Mouse (Mus musculus): ENCODE measurements around the gene Egfl7. TPM values are rescaled to one million over a fixed set of nuclear protein-coding genes. Genes with fewer than 3 reads are reported as not detected.

The Egfl7 gene
- 1.5 TPM in 1 of 2 replicates, not detected in the other for polyA plus RNA-seq (2012; ENCODE audit: insufficient read depth, insufficient read length, missing spikeins)

DNA sequence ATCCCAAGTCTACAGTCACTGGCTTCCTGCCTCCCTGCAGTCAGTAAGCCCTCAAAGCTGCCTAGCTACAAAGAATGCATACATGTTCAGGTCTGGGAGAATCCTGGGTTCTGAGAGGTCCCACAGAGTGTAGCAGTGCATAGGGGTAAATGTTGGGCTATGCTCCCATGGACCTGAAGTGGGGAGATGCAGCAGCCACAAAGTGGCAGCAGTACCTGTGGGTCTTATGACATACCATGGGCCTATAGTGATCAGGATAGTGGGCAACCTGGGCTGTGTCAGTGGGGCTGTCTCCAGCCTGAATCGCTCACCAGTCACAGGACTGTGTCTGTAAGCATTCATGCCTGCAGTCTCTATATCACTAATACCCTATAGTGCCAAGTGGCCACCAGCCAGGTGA, at the start of gene Egfl7:
Gene Egfl7 (plus strand): TSS at position 301 of the 400 bp plus-strand sequence.
- H3K27ac ChIP-seq (ENCODE audit: insufficient read depth, low read depth, low read length) = peak within 1 kb of the TSS; percentile 35
- TF ChIP-seq CTCF (IDR thresholded peaks at IDR 0.05; ENCODE audit: low read depth, low read length) (no peak), POLR2A (IDR thresholded peaks at IDR 0.05; ENCODE audit: borderline replicate concordance, low read depth, low read length) (no peak)
- peaks cover 16% of the 10 kb centered on the region for H3K4me1 ChIP-seq (ENCODE audit: control insufficient read depth, insufficient read depth, low read length)
- no peak within 1 kb of the TSS for H3K4me3 ChIP-seq (ENCODE audit: insufficient read depth, low read length)

DNA sequence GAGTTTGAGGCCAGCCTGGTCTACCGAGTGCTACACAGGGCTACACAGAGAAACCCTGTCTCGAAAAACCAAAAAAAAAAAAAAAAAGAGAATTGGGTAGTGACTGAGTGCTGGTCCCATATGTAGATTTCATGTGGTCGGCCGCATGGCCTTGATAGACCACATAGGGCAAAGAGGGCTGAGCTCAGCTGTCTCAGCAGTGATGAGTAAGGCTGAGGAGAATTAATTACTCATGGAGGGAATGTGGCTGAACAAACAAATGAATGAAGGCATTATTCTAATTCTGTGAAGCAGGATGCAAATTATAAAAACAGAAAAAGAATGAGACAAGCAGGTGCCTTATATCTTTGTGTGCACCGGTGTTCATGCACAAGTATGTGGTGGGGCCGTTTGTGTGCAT, 48.0 kb upstream of the Egfl7 start:
- no peak overlapping the region for H3K4me3 ChIP-seq (ENCODE audit: insufficient read depth, low read length)
- H3K4me1 ChIP-seq (ENCODE audit: control insufficient read depth, insufficient read depth, low read length) = peaks cover 39% of the 10 kb centered on the region
- no peak overlapping the region for H3K27ac ChIP-seq (ENCODE audit: insufficient read depth, low read depth, low read length)
- TF ChIP-seq POLR2A (IDR thresholded peaks at IDR 0.05; ENCODE audit: borderline replicate concordance, low read depth, low read length) = no peak
- no peak for TF ChIP-seq CTCF (IDR thresholded peaks at IDR 0.05; ENCODE audit: low read depth, low read length)

DNA sequence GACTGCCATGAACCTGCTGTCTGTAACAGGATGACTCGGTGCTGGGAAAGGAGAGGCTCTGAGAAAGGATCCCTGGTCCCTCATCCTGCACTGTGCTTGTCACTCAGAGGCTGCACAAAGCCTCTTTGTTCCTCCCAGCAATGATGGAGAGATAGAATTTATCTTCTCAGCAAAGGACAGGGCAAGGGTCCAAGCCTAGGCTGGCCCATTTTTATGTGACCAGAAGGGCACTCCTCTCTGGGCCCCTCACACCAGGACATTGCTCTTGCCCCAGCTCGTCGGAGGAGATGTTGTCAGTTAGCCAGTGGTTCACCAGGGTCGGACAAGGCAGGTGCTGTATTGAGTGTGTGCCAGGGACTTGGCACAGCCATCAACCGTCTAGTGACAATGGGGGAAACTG, 46.6 kb upstream of the Egfl7 start:
- H3K27ac ChIP-seq (ENCODE audit: insufficient read depth, low read depth, low read length) = no peak overlapping the region
- H3K4me1 ChIP-seq (ENCODE audit: control insufficient read depth, insufficient read depth, low read length) = peaks cover 53% of the 10 kb centered on the region
- TF ChIP-seq POLR2A (IDR thresholded peaks at IDR 0.05; ENCODE audit: borderline replicate concordance, low read depth, low read length) (no peak), CTCF (IDR thresholded peaks at IDR 0.05; ENCODE audit: low read depth, low read length) (no peak)
- no peak overlapping the region for H3K4me3 ChIP-seq (ENCODE audit: insufficient read depth, low read length)

DNA sequence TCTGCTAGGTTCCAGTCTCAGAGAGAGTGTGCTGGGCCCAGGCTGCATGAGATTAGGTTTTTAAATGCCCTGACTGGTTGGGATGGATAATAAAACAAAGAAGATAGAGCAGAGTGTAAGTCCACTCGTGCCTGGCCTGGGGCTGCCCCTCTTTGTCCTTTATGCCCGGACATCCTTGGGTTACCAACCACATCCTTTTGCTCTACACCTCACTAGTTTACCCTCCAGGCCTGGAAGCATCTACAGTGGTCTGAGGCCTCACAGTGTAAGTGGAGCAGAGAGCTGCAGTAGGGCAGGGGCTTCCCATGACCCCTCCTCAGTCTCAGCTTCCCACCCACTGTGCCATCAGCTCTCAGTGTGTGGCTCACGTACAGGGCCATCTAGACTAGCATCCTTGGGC, 45.7 kb upstream of the Egfl7 start:
- Histone ChIP-seq H3K27ac (ENCODE audit: insufficient read depth, low read depth, low read length) (peak overlapping the region; percentile 35), H3K4me1 (ENCODE audit: control insufficient read depth, insufficient read depth, low read length) (peaks cover 56% of the 10 kb centered on the region), H3K4me3 (ENCODE audit: insufficient read depth, low read length) (no peak overlapping the region)
- TF ChIP-seq CTCF (IDR thresholded peaks at IDR 0.05; ENCODE audit: low read depth, low read length) (no peak), POLR2A (IDR thresholded peaks at IDR 0.05; ENCODE audit: borderline replicate concordance, low read depth, low read length) (no peak)

DNA sequence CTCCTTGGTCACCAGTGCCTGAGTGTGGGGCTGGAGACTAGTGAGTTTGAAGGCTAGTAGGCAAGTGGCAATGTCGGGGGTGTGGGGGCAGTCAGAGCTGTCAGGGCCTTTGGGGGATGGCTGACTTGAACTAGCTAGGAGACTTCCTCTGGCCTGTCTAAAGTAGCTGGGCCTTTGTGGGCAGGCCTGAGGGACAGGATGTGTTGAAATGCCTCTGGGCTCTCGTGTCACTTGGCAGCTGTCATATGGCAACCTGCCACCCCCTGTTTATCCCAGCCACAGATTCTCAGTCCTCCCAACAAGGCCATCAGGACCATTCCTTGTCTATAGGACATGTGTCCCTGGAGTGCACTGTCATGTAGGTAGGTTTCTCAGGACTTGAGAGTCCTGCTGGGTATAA, 45.2 kb upstream of the Egfl7 start:
- peaks cover 56% of the 10 kb centered on the region for H3K4me1 ChIP-seq (ENCODE audit: control insufficient read depth, insufficient read depth, low read length)
- no peak overlapping the region for H3K4me3 ChIP-seq (ENCODE audit: insufficient read depth, low read length)
- H3K27ac ChIP-seq (ENCODE audit: insufficient read depth, low read depth, low read length) = peak overlapping the region; percentile 35
- no peak for TF ChIP-seq CTCF (IDR thresholded peaks at IDR 0.05; ENCODE audit: low read depth, low read length)
- no peak for TF ChIP-seq POLR2A (IDR thresholded peaks at IDR 0.05; ENCODE audit: borderline replicate concordance, low read depth, low read length)

DNA sequence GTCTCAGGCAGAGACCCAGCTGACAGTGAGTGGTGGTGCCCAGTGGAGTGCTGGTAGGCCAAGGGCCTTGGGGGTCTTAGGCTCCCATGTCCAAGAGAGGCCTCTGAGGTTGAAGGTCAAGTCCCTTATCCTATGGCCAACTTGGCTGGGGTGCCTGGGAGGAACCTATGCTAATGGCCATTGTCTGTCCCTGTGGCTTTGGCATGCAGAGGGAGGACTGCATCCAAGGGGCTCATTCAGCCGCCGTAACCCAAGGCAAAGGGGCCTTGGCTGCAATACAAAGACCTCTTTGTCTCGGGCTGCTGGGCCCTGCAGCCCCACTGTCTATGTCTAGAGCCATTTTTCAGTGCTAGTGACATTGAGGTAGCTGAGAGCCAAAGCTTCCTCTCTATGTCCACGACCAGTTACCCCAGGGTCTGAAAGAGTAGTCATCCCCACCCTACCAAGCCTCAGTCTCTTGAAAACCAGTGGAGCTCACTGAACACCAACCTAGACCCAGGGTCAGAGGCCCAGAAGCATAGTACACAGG, 44.2 kb upstream of the Egfl7 start:
- Histone ChIP-seq H3K27ac (ENCODE audit: insufficient read depth, low read depth, low read length) (no peak overlapping the region), H3K4me3 (ENCODE audit: insufficient read depth, low read length) (no peak overlapping the region), H3K4me1 (ENCODE audit: control insufficient read depth, insufficient read depth, low read length) (peaks cover 56% of the 10 kb centered on the region)
- TF ChIP-seq POLR2A (IDR thresholded peaks at IDR 0.05; ENCODE audit: borderline replicate concordance, low read depth, low read length) (no peak), CTCF (IDR thresholded peaks at IDR 0.05; ENCODE audit: low read depth, low read length) (no peak)

DNA sequence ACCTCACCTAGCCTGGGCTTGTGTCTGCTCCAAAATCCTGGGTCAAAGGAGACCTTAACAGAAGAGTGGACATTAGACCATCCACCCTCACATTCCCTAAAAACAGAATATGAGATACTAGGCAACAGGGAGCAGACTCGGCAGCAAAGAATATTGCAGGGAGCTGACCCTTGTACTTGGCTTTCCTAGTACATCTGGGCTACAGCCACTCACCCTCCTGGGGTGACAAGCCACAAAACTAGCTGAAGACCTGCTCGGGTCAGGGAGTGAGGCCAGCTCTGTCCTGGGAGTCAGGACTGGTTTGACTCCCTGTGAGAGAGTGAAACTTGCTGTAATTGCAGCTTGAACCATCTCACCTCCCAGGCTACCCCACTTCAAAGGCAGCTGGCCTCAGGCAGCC, 40.3 kb upstream of the Egfl7 start:
- no peak for TF ChIP-seq POLR2A (IDR thresholded peaks at IDR 0.05; ENCODE audit: borderline replicate concordance, low read depth, low read length)
- no peak for TF ChIP-seq CTCF (IDR thresholded peaks at IDR 0.05; ENCODE audit: low read depth, low read length)
- peaks cover 31% of the 10 kb centered on the region for H3K4me1 ChIP-seq (ENCODE audit: control insufficient read depth, insufficient read depth, low read length)
- no peak overlapping the region for H3K4me3 ChIP-seq (ENCODE audit: insufficient read depth, low read length)
- no peak overlapping the region for H3K27ac ChIP-seq (ENCODE audit: insufficient read depth, low read depth, low read length)

DNA sequence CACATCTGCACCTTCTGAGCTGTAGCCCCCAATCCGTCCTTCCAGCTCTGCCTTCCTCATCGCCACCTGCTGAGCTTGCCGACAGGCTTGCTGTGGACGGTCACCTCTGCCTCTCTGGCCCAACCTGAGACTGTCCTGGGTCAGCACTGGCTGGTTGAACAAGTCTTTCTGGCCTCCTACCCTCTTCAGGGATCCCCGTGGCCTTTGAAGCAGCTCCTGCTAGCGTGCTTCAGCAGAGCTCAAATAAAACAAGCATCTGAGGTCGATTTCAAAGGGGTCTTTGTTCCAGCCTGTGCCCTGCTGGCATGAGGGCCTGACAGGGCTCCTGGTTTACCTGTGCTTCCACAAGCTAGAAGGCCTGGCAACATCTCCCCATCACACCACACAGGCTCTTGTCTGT, 39.1 kb upstream of the Egfl7 start:
- Histone ChIP-seq H3K27ac (ENCODE audit: insufficient read depth, low read depth, low read length) (no peak overlapping the region), H3K4me3 (ENCODE audit: insufficient read depth, low read length) (no peak overlapping the region), H3K4me1 (ENCODE audit: control insufficient read depth, insufficient read depth, low read length) (peaks cover 20% of the 10 kb centered on the region)
- no peak for TF ChIP-seq POLR2A (IDR thresholded peaks at IDR 0.05; ENCODE audit: borderline replicate concordance, low read depth, low read length)
- TF ChIP-seq CTCF (IDR thresholded peaks at IDR 0.05; ENCODE audit: low read depth, low read length) = no peak

DNA sequence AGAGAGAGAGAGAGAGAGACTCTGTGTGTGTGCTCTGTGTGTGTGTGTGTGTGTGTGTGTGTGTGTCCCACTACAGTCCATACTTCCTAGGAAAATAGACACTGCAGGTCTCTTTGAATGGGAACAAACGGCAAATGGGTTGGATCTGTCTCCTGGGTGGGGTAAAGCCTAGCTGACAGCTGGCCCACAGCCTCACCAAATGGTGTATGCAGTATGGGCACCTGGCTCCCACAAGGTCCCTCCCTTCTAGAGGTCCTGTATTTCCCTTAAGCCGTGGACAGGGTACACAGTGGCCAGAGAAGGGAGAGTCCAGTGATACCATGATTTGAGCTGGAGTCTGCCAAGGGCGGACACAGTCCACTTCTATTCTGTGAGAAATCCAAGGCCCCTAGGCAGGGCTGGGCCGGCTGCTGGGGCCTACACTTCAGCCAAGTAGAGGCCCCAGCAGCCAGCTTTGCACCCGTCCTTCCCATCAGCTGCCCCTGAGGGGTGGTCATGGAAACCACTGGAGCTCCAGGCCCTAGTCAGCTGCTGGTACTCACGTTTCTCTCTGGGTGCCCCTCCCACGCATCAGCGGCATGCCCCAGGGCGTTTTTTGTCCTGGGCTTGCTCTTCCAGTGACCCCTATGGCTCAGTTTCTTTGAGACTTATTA, 38.4 kb upstream of the Egfl7 start:
- Histone ChIP-seq H3K4me1 (ENCODE audit: control insufficient read depth, insufficient read depth, low read length) (peaks cover 20% of the 10 kb centered on the region), H3K27ac (ENCODE audit: insufficient read depth, low read depth, low read length) (no peak overlapping the region), H3K4me3 (ENCODE audit: insufficient read depth, low read length) (no peak overlapping the region)
- TF ChIP-seq POLR2A (IDR thresholded peaks at IDR 0.05; ENCODE audit: borderline replicate concordance, low read depth, low read length) (no peak), CTCF (IDR thresholded peaks at IDR 0.05; ENCODE audit: low read depth, low read length) (no peak)

DNA sequence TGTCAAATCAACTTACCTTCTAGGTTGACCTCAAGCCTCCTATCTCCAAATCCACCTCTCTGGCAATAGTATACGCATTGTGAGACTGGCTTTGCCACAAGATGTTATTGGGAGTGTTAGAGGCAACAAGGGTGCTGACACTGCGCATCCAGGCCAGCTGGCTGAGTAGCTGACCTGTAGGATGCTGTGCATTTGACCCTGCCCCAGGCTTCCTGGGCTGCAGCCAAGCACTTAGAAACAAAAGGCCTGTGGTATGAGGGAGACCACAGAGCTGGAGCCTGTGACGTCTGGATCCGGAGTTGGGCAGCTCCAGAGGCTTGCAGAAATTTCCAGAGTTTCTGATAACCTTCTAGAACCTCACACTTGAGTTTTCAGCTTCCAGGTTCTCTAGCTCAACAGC, 36.7 kb upstream of the Egfl7 start:
- peaks cover 6% of the 10 kb centered on the region for H3K4me1 ChIP-seq (ENCODE audit: control insufficient read depth, insufficient read depth, low read length)
- H3K27ac ChIP-seq (ENCODE audit: insufficient read depth, low read depth, low read length) = no peak overlapping the region
- no peak overlapping the region for H3K4me3 ChIP-seq (ENCODE audit: insufficient read depth, low read length)
- TF ChIP-seq CTCF (IDR thresholded peaks at IDR 0.05; ENCODE audit: low read depth, low read length) (no peak), POLR2A (IDR thresholded peaks at IDR 0.05; ENCODE audit: borderline replicate concordance, low read depth, low read length) (no peak)
